Mouse (Mus musculus): Measurements from ENCODE around the gene Ncbp1. TPM values are rescaled to one million over a fixed set of nuclear protein-coding genes. Genes with fewer than 3 reads are reported as not detected.

Ncbp1 gene
- total and polyA plus RNA-seq, 2 experiments from 2014 or later, result 18.2 to 25.7 TPM

GRCm38 (mm10) chr4:46177018-46177417 lies 38.6 kb downstream of the Ncbp1 start:
- DNase-seq (ENCODE audit: low spot score), result no peak
- H3K9me3 ChIP-seq (replicated peaks; ENCODE audit: control insufficient read depth, low read length), result no peaks in the 10 kb centered on the region
- H3K9ac ChIP-seq (replicated peaks; ENCODE audit: low read depth, low read length), result no peak overlapping the region
- no peak overlapping the region for H3K4me2 ChIP-seq (ENCODE audit: low read depth, low read length)
- no peaks in the 10 kb centered on the region for H3K4me1 ChIP-seq (ENCODE audit: control insufficient read depth, insufficient read depth)
- no peak for ATAC-seq (ENCODE audit: insufficient read depth, low read depth)
- H3K27me3 ChIP-seq (ENCODE audit: control insufficient read depth, insufficient read depth, low read length), result no peaks in the 10 kb centered on the region
- WGBS, result 74% methylated on average over 5 of the region's 5 CpGs
- H3K4me3 ChIP-seq (ENCODE audit: low read depth, low read length), result no peak overlapping the region
- no peak for TF ChIP-seq EP300 (IDR thresholded peaks at IDR 0.05; ENCODE audit: low read depth)
- no peak for TF ChIP-seq CTCF (IDR thresholded peaks at IDR 0.05; ENCODE audit: low read depth)
- H3K27ac ChIP-seq (ENCODE audit: low read depth), result no peak overlapping the region
- peaks cover 93% of the 10 kb centered on the region for H3K36me3 ChIP-seq (replicated peaks; ENCODE audit: control insufficient read depth, insufficient read depth, low read length)

GRCm38 (mm10) chr4:46177496-46177895 lies 39.1 kb downstream of the Ncbp1 start:
- no peaks in the 10 kb centered on the region for H3K9me3 ChIP-seq (replicated peaks; ENCODE audit: control insufficient read depth, low read length)
- TF ChIP-seq CTCF (IDR thresholded peaks at IDR 0.05; ENCODE audit: low read depth) (no peak), EP300 (IDR thresholded peaks at IDR 0.05; ENCODE audit: low read depth) (no peak)
- H3K36me3 ChIP-seq (replicated peaks; ENCODE audit: control insufficient read depth, insufficient read depth, low read length), result peaks cover 93% of the 10 kb centered on the region
- WGBS, result 89% methylated on average over 7 of the region's 7 CpGs
- no peaks in the 10 kb centered on the region for H3K27me3 ChIP-seq (ENCODE audit: control insufficient read depth, insufficient read depth, low read length)
- no peak overlapping the region for H3K4me2 ChIP-seq (ENCODE audit: low read depth, low read length)
- H3K9ac ChIP-seq (replicated peaks; ENCODE audit: low read depth, low read length), result no peak overlapping the region
- DNase-seq (ENCODE audit: low spot score) (no peak), ATAC-seq (ENCODE audit: insufficient read depth, low read depth) (no peak)
- H3K4me3 ChIP-seq (ENCODE audit: low read depth, low read length), result no peak overlapping the region
- H3K27ac ChIP-seq (ENCODE audit: low read depth), result no peak overlapping the region
- no peaks in the 10 kb centered on the region for H3K4me1 ChIP-seq (ENCODE audit: control insufficient read depth, insufficient read depth)

GRCm38 (mm10) chr4:46181168-46181567 lies 42.8 kb downstream of the Ncbp1 start:
- no peak overlapping the region for H3K4me3 ChIP-seq (ENCODE audit: low read depth, low read length)
- no peak for TF ChIP-seq CTCF (IDR thresholded peaks at IDR 0.05; ENCODE audit: low read depth)
- TF ChIP-seq EP300 (IDR thresholded peaks at IDR 0.05; ENCODE audit: low read depth), result no peak
- ATAC-seq (ENCODE audit: insufficient read depth, low read depth) (no peak), DNase-seq (ENCODE audit: low spot score) (no peak)
- H3K4me2 ChIP-seq (ENCODE audit: low read depth, low read length), result no peak overlapping the region
- H3K4me1 ChIP-seq (ENCODE audit: control insufficient read depth, insufficient read depth), result no peaks in the 10 kb centered on the region
- H3K9ac ChIP-seq (replicated peaks; ENCODE audit: low read depth, low read length), result no peak overlapping the region
- 77% methylated on average over 6 of the region's 6 CpGs for WGBS
- no peaks in the 10 kb centered on the region for H3K27me3 ChIP-seq (ENCODE audit: control insufficient read depth, insufficient read depth, low read length)
- H3K27ac ChIP-seq (ENCODE audit: low read depth), result no peak overlapping the region
- no peaks in the 10 kb centered on the region for H3K9me3 ChIP-seq (replicated peaks; ENCODE audit: control insufficient read depth, low read length)
- peaks cover 94% of the 10 kb centered on the region for H3K36me3 ChIP-seq (replicated peaks; ENCODE audit: control insufficient read depth, insufficient read depth, low read length)

- TF ChIP-seq EP300 (IDR thresholded peaks at IDR 0.05; ENCODE audit: low read depth), result no peak
- no peak for TF ChIP-seq CTCF (IDR thresholded peaks at IDR 0.05; ENCODE audit: low read depth)
- H3K27ac ChIP-seq (ENCODE audit: low read depth), result no peak overlapping the region
- 83% methylated on average over 7 of the region's 7 CpGs for WGBS
- peaks cover 86% of the 10 kb centered on the region for H3K36me3 ChIP-seq (replicated peaks; ENCODE audit: control insufficient read depth, insufficient read depth, low read length)
- no peaks in the 10 kb centered on the region for H3K4me1 ChIP-seq (ENCODE audit: control insufficient read depth, insufficient read depth)
- no peaks in the 10 kb centered on the region for H3K9me3 ChIP-seq (replicated peaks; ENCODE audit: control insufficient read depth, low read length)
- ATAC-seq (ENCODE audit: insufficient read depth, low read depth), result no peak
- H3K27me3 ChIP-seq (ENCODE audit: control insufficient read depth, insufficient read depth, low read length), result no peaks in the 10 kb centered on the region
- no peak for DNase-seq (ENCODE audit: low spot score)
- no peak overlapping the region for H3K4me2 ChIP-seq (ENCODE audit: low read depth, low read length)
- no peak overlapping the region for H3K4me3 ChIP-seq (ENCODE audit: low read depth, low read length)
- no peak overlapping the region for H3K9ac ChIP-seq (replicated peaks; ENCODE audit: low read depth, low read length)
Measured at GRCm38 (mm10) chr4:46182181-46182580, 43.8 kb downstream of the Ncbp1 start.

- TF ChIP-seq EP300 (IDR thresholded peaks at IDR 0.05; ENCODE audit: low read depth), result no peak
- Histone ChIP-seq H3K4me1 (ENCODE audit: control insufficient read depth, insufficient read depth) (no peaks in the 10 kb centered on the region), H3K4me3 (ENCODE audit: low read depth, low read length) (no peak overlapping the region), H3K4me2 (ENCODE audit: low read depth, low read length) (no peak overlapping the region), H3K27me3 (ENCODE audit: control insufficient read depth, insufficient read depth, low read length) (no peaks in the 10 kb centered on the region), H3K9me3 (replicated peaks; ENCODE audit: control insufficient read depth, low read length) (no peaks in the 10 kb centered on the region), H3K9ac (replicated peaks; ENCODE audit: low read depth, low read length) (no peak overlapping the region), H3K36me3 (replicated peaks; ENCODE audit: control insufficient read depth, insufficient read depth, low read length) (peaks cover 75% of the 10 kb centered on the region), H3K27ac (ENCODE audit: low read depth) (no peak overlapping the region)
- 71% methylated on average over 8 of the region's 8 CpGs for WGBS
- ATAC-seq (ENCODE audit: insufficient read depth, low read depth) (no peak), DNase-seq (ENCODE audit: low spot score) (no peak)
Measured at GRCm38 (mm10) chr4:46185423-46185822, 47.0 kb downstream of the Ncbp1 start.

GRCm38 (mm10) chr4:46185890-46186289 lies 47.5 kb downstream of the Ncbp1 start:
- H3K27me3 ChIP-seq (ENCODE audit: control insufficient read depth, insufficient read depth, low read length), result no peaks in the 10 kb centered on the region
- H3K9me3 ChIP-seq (replicated peaks; ENCODE audit: control insufficient read depth, low read length), result no peaks in the 10 kb centered on the region
- no peak overlapping the region for H3K9ac ChIP-seq (replicated peaks; ENCODE audit: low read depth, low read length)
- no peaks in the 10 kb centered on the region for H3K4me1 ChIP-seq (ENCODE audit: control insufficient read depth, insufficient read depth)
- H3K4me2 ChIP-seq (ENCODE audit: low read depth, low read length), result no peak overlapping the region
- 90% methylated on average over 9 of the region's 9 CpGs for WGBS
- H3K4me3 ChIP-seq (ENCODE audit: low read depth, low read length), result no peak overlapping the region
- ATAC-seq (ENCODE audit: insufficient read depth, low read depth), result no peak
- H3K27ac ChIP-seq (ENCODE audit: low read depth), result no peak overlapping the region
- H3K36me3 ChIP-seq (replicated peaks; ENCODE audit: control insufficient read depth, insufficient read depth, low read length), result peaks cover 77% of the 10 kb centered on the region
- DNase-seq (ENCODE audit: low spot score), result no peak
- TF ChIP-seq CTCF (IDR thresholded peaks at IDR 0.05; ENCODE audit: low read depth), result no peak
- no peak for TF ChIP-seq EP300 (IDR thresholded peaks at IDR 0.05; ENCODE audit: low read depth)

Measured in heart, postnatal 0 days (tissue).